Mouse (Mus musculus) B cell, adult 2 months (primary cell): ENCODE measurements around the gene Gprc6a.

Experiments
- DNase-seq, 2 experiments: peaks; one replicate each; pipeline ENCODE4 v3.0.0; 2022

Gprc6a gene

GRCm38 (mm10) chr10:51631411-51632136 is at the start of gene Gprc6a:
TSS of gene Gprc6a (minus strand) at chr10:51631461.
- DNase-seq = no peak

DNA sequence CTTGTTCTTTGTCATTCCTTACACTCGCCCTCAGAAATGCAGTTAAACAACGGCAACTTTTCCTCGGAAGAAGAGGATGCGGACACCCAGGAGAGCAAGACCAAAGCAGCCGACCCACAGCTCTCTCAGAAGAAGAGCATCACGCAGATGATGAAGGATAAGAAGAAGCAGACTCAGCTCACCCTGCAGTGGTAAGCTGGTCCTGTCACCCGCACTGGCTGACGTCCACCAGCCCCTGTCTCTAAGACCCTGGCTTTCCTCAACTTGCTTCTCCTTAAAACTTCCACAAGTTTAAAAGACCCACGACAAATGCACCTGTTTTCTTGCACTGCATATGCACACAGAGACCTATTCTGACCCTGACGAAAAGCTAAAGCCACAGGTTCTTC is 47.0 kb upstream of the Gprc6a start:
- DNase-seq = no peak

- DNase-seq = no peak
These were observed 46.4 kb upstream of the Gprc6a start, which contains the start of gene Rfx6 for GRCm38 (mm10) chr10:51677548-51678250. TSS of gene Rfx6 (plus strand) at chr10:51677756.

GRCm38 (mm10) chr10:51672082-51672779 is 41.0 kb upstream of the Gprc6a start:
- no peak for DNase-seq

- DNase-seq = no peak
These were observed 40.3 kb upstream of the Gprc6a start for GRCm38 (mm10) chr10:51671583-51671982.

DNA sequence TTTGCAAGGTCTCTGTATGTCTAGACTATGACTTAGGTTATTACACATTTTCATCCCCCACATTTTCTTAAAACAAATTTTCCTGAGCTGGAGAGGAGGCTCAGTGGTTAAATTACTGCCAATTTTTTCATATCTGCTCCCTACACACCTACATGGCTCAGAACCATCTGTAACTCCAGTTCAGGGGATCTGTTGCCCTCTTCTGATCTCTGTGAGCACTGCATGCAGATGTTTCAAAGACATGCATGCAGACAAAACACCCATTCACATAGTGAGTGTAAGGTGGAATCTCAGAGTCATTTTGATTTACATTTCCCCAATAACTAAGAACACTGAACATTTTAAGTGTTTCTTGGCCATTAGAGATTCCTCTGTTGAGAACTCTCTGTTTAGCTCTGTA is 38.1 kb upstream of the Gprc6a start:
- no peak for DNase-seq

- DNase-seq = no peak
These were observed 26.1 kb upstream of the Gprc6a start for GRCm38 (mm10) chr10:51657324-51657723.

GRCm38 (mm10) chr10:51649506-51650221 is 18.4 kb upstream of the Gprc6a start:
- no peak for DNase-seq

DNA sequence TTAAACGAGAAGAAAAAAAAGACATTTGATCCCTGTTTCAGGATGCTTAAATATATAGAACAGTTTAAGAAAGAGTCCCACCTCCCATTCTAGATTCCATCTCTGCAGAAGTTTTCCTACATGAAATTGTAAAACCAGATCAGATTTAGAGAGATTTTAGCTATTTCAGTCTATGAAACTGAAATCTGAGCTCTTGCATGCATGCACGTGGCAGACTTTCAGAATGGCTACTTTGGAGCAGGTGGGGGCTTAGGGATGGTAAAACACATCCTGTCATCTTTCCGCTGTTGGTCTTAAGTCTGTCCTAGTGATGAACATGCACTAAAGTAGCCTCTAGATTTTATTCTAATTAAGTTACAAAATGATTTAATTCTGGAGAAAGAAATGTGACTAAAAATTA is 10.1 kb downstream of the Gprc6a start:
- no peak for DNase-seq

DNA sequence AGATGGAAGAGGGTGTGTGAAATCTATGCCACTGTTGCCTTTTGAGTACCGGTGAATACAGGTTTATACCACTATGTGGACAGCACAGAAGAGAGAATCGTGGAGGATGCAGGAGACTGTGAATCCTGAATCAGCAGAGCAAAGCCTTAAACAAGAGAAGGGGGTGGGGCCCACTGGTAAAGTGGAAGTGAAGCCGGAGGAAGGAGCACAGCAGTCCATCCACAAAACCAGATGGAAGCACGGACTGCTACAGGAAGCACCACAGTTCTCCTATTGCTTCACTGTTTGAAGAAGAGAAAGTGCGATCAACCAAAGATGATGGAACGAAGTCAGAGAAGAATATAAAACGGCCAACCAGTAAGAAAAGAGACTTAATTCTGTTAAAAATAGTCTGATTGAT is 11.1 kb downstream of the Gprc6a start:
- DNase-seq = no peak

GRCm38 (mm10) chr10:51618538-51618937 is 12.7 kb downstream of the Gprc6a start:
- no peak for DNase-seq

GRCm38 (mm10) chr10:51614826-51615590 is 16.3 kb downstream of the Gprc6a start:
- DNase-seq = no peak

- no peak for DNase-seq
These were observed 17.8 kb downstream of the Gprc6a start for GRCm38 (mm10) chr10:51613421-51613820.

GRCm38 (mm10) chr10:51611969-51612682 is 19.1 kb downstream of the Gprc6a start:
- DNase-seq = no peak

GRCm38 (mm10) chr10:51609741-51610425 is 21.4 kb downstream of the Gprc6a start:
- DNase-seq = no peak

DNA sequence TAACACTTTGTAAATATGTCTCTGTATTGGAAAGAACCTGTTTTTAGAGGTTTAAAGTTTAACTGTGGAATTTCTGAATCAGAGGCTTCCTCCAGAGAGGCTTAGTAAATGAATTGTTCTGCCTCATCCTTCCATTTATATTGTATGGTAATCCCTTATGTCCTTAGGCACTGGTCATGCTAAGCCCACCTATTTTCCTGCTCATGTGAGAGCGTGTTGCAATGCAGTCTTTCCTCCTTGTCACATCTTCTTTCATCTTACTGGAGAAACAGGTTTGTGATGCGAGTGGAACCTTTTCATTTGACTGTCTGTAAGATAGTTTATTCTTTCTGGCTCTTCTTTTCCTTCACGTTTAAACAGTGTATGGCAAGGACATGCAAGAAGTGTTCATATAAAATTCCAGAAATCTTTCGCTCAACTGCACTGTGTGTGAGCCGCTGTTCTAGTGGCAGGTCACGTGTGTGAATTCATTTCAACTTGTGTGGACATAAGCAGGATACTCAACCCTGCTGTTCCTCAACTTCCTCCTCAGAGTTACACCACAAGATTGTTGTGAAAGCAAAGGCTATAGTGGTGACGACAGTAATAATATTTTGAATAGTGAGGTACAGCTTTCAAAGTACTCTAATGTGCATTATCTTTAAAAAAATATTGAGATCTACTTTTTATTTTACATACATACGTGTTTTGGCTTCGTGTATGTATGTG is 34.2 kb downstream of the Gprc6a start:
- DNase-seq = no peak

GRCm38 (mm10) chr10:51595001-51595931 is 36.0 kb downstream of the Gprc6a start:
- peak in 1 of 2 experiments; percentile 2 for DNase-seq

GRCm38 (mm10) chr10:51591574-51591973 is 39.7 kb downstream of the Gprc6a start:
- DNase-seq = no peak

- no peak for DNase-seq
These were observed 41.1 kb downstream of the Gprc6a start, which contains the start of gene Fam162b for GRCm38 (mm10) chr10:51590139-51590574. TSS of gene Fam162b (minus strand) at chr10:51590517.
